Comparison of ENCODE assay signal across 8 mouse cellular contexts in the genomic region with DNA sequence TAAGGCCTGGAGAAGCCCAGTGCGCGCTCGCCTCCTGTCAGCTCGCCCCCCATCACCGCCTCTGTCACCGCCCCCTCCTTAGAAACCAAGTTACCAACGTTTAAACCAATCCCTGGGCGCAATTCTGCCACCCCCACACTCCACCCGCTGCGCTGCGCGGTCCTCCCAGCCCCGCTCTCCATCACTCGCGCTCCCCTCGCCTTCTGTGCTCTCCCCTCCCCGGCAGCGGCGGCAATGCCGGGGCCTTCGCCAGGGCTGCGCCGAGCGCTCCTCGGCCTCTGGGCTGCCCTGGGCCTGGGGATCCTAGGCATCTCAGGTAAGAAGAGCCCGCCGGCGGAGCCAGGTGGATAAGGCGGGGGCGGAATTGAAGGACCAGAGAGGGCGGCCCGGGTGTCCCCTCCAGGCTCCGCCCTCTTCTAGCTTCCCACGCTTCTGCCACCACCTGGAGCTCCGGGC. TPM values are rescaled to one million over a fixed set of nuclear protein-coding genes. Genes with fewer than 3 reads are reported as not detected.
A peak's percentile ranks its signal among the peaks of the same experiment; 100 is the strongest.
DNase-seq lines count a peak whose midpoint lies in the region; ATAC-seq lines count a peak whose summit lies in the region.

A gene (plus strand): TSS at position 178 of the 456 bp plus-strand sequence.

- H3K36me3 ChIP-seq in heart, embryonic 11.5 days (ENCODE audit: control insufficient read depth, insufficient read depth, low read length) = no peaks in the 10 kb centered on the region
- no peaks in the 10 kb centered on the region for H3K36me3 ChIP-seq in forebrain, embryonic 10.5 days (replicated peaks)
- no peaks in the 10 kb centered on the region for H3K36me3 ChIP-seq in intestine, embryonic 16.5 days (ENCODE audit: control insufficient read depth, insufficient read depth, low read length)

- intact Hi-C loops in gastrocnemius, postnatal 36 days (cut with DNase I) = loop anchor here (5.0 kb wide), 1 partner anchor 105 kb away; no protein-coding TSS in a partner anchor

- 0 out of 2 replicates have a peak within 1 kb of the TSS, but pooled peaks have one; percentile 22 for H3K27ac ChIP-seq in heart, embryonic 11.5 days (ENCODE audit: low read depth, low read length)
- peak within 1 kb of the TSS; percentile 5; the same call in 1 of the 2 replicates for H3K27ac ChIP-seq in forebrain, embryonic 10.5 days
- no peak within 1 kb of the TSS for H3K27ac ChIP-seq in intestine, embryonic 16.5 days (ENCODE audit: low read length)

- no peak for ATAC-seq in heart, embryonic 11.5 days (replicated peaks; ENCODE audit: insufficient number of reproducible peaks, low FRiP score, low TSS enrichment)
- peak; percentile 1; the same call in 1 of the 2 replicates for ATAC-seq in intestine, embryonic 16.5 days

- no peak for DNase-seq in heart, adult 8-10 months (ENCODE audit: low spot score)
- DNase-seq in MEL-GATA-1-ER (ENCODE audit: extremely low read depth, low read depth) = peak; percentile 62
- DNase-seq in forebrain, embryonic 10.5 days (ENCODE audit: extremely low spot score, low spot score) = peak; percentile 39
- DNase-seq in liver = peak; percentile 65
- DNase-seq in right cerebral cortex, postnatal 10 days (ENCODE audit: low spot score in 2 of 2) = peak; percentile 92 to 93
- no peak for DNase-seq in gastrocnemius, postnatal 36 days

- H3K4me3 ChIP-seq in heart, embryonic 11.5 days (ENCODE audit: low read depth, low read length) = peak within 1 kb of the TSS; percentile 56
- peak within 1 kb of the TSS; percentile 50 for H3K4me3 ChIP-seq in forebrain, embryonic 10.5 days
- H3K4me3 ChIP-seq in intestine, embryonic 16.5 days (ENCODE audit: low read length) = peak within 1 kb of the TSS; percentile 62

- H3K4me2 ChIP-seq in heart, embryonic 11.5 days = peak within 1 kb of the TSS; percentile 94
- peak within 1 kb of the TSS; percentile 98 for H3K4me2 ChIP-seq in intestine, embryonic 16.5 days (ENCODE audit: low read depth, low read length)

- H3K9ac ChIP-seq in heart, embryonic 11.5 days (ENCODE audit: low read depth, low read length) = peak within 1 kb of the TSS; percentile 67; the same call in 1 of the 2 replicates
- peak within 1 kb of the TSS; percentile 59; the same call in 1 of the 2 replicates for H3K9ac ChIP-seq in intestine, embryonic 16.5 days (ENCODE audit: low read depth, low read length)

- H3K9me3 ChIP-seq in heart, embryonic 11.5 days (replicated peaks; ENCODE audit: control insufficient read depth, low read length) = no peaks in the 10 kb centered on the region
- H3K9me3 ChIP-seq in forebrain, embryonic 10.5 days = no peaks in the 10 kb centered on the region
- no peaks in the 10 kb centered on the region for H3K9me3 ChIP-seq in intestine, embryonic 16.5 days (ENCODE audit: control insufficient read depth, low read length)

- under 1% methylated on average over 35 of the region's 35 CpGs for WGBS in heart, embryonic 11.5 days (ENCODE audit: insufficient replicate concordance)
- under 1% methylated on average over 35 of the region's 35 CpGs for WGBS in forebrain, embryonic 10.5 days
- under 1% methylated on average over 34 of the region's 35 CpGs for WGBS in intestine, embryonic 16.5 days

- H3K4me1 ChIP-seq in heart, embryonic 11.5 days (ENCODE audit: control insufficient read depth, insufficient read depth, low read length) = peaks cover 43% of the 10 kb centered on the region
- H3K4me1 ChIP-seq in forebrain, embryonic 10.5 days = peaks cover 74% of the 10 kb centered on the region
- peaks cover 47% of the 10 kb centered on the region for H3K4me1 ChIP-seq in intestine, embryonic 16.5 days (ENCODE audit: control insufficient read depth, insufficient read depth, low read length)

- H3K27me3 ChIP-seq in heart, embryonic 11.5 days (ENCODE audit: control insufficient read depth, insufficient read depth, low read length) = peaks cover 79% of the 10 kb centered on the region
- H3K27me3 ChIP-seq in forebrain, embryonic 10.5 days (ENCODE audit: poor library complexity, severe bottlenecking) = peaks cover 100% of the 10 kb centered on the region
- H3K27me3 ChIP-seq in intestine, embryonic 16.5 days (replicated peaks; ENCODE audit: control insufficient read depth, insufficient read depth, low read length) = peaks cover 56% of the 10 kb centered on the region

RNA-seq across cellular contexts. Expression of the gene that starts here (rescaled TPM):
- polyA plus RNA-seq in heart, embryonic 11.5 days (2014; fragmentation: Nextera tagmentation; extraction: Ambion mirVana) = not detected in 2 replicates
- under 1 TPM in 1 of 4 experiments, not detected in 3; 0.12 TPM for total RNA-seq in heart, adult 8-10 months (2022)
- 0.05 TPM in 1 of 2 replicates, not detected in the other for polyA plus RNA-seq in forebrain, embryonic 10.5 days (2016; fragmentation: Nextera tagmentation; extraction: Ambion mirVana)
- polyA plus RNA-seq in intestine, embryonic 16.5 days (2015; fragmentation: Nextera tagmentation; extraction: Ambion mirVana) = 0.09 and 0.10 TPM in 2 replicates
- total RNA-seq in gastrocnemius, postnatal 36 days (2021) = not detected

Comparison
In these comparisons a context has a peak if more than half of its experiments do, and no peak if none do; other contexts are left out.
1. Peak in DNase-seq, H3K4me3 ChIP-seq and H3K27ac ChIP-seq in forebrain, embryonic 10.5 days; RNA of the gene not detected or under 1 TPM.
2. Peak in ATAC-seq, H3K4me3 ChIP-seq, H3K9ac ChIP-seq and H3K4me2 ChIP-seq in intestine, embryonic 16.5 days; RNA of the gene not detected or under 1 TPM.
3. DNase-seq: peak in MEL-GATA-1-ER (single experiment), liver (single experiment) and right cerebral cortex, postnatal 10 days (2 of 2); none in heart, adult 8-10 months (single experiment) and gastrocnemius, postnatal 36 days (0 of 2).
4. Peak in every context shown above with its lines, with median percentiles within 50 percentile points of each other: H3K4me3 ChIP-seq.